8 mouse cellular contexts compared by ENCODE assay signal in the genomic region with DNA sequence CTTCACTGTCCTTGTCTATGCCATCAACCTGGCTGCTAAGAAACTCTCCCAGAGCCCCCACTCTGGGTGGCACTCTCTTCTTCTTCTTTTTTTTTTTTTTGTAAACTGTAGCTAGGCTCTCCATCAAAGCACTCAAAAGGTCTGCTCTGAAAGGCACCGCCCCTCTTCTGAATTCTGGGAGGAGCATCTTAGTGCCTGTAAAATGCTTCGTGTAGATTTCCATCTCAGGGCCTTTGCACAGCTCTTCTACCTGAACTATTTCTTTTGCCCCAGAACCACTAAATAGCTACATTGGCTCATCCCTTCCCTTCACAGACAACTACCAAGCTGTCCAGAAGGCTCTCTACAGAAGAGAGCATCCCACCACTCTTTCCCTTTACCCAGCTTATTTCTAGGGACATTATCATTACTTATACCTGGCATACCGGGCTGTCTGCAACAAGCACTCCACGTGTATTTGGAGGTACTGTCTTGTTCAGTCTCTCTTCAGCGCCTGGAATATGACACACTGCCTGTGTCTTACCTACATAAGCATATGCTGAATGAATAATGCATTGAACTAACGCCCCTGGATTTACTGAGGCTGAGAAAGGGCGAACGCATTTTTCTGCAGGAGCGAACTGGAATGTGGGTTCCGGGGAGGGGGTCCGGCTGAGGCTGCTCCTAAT. TPM values are rescaled to one million over a fixed set of nuclear protein-coding genes. Genes with fewer than 3 reads are reported as not detected.
A peak's percentile ranks its signal among the peaks of the same experiment; 100 is the strongest.
DNase-seq lines count a peak whose midpoint lies in the region; ATAC-seq and TF ChIP-seq lines count a peak whose summit lies in the region.

No protein-coding gene starts in this region.

- peak overlapping the region; percentile 65 for H3K9ac ChIP-seq in CH12.LX (ENCODE audit: insufficient read depth, low read depth)
- H3K9ac ChIP-seq in neural tube, embryonic 13.5 days: peak overlapping the region; percentile 89

- H3K4me1 ChIP-seq in CH12.LX (ENCODE audit: control insufficient read depth in 1 of 2, insufficient read depth in 2 of 2): peaks cover 0 to 23% of the 10 kb centered on the region in 2 experiments; a peak in 2 of 4 replicates
- peaks cover 8% of the 10 kb centered on the region for H3K4me1 ChIP-seq in neural tube, embryonic 13.5 days (replicated peaks)

- no peaks in the 10 kb centered on the region for H3K27me3 ChIP-seq in CH12.LX (replicated peaks)
- H3K27me3 ChIP-seq in neural tube, embryonic 13.5 days: no peaks in the 10 kb centered on the region

- no peak for TF ChIP-seq CTCF in CH12.LX (conservative IDR thresholded peaks at IDR 0.05 in 1 of 2, IDR thresholded peaks at IDR 0.05 in 1 of 2; ENCODE audit: low read depth in 2 of 2, low read length in 2 of 2)

- H3K4me2 ChIP-seq in CH12.LX (ENCODE audit: insufficient read depth, low read depth, poor library complexity, severe bottlenecking): peak overlapping the region; percentile 90
- H3K4me2 ChIP-seq in neural tube, embryonic 13.5 days: peak overlapping the region; percentile 88

- peak; percentile 30; the same call in 1 of the 2 replicates for TF ChIP-seq POLR2A in CH12.LX (IDR thresholded peaks at IDR 0.05; ENCODE audit: low read depth, low read length)

- no peak for TF ChIP-seq RAD21 in CH12.LX (IDR thresholded peaks at IDR 0.05; ENCODE audit: low read depth, low read length)

- H3K79me2 ChIP-seq in CH12.LX (replicated peaks; ENCODE audit: control insufficient read depth, extremely low read depth, insufficient read depth, poor library complexity, severe bottlenecking): peaks cover 12% of the 10 kb centered on the region

- H3K9me3 ChIP-seq in CH12.LX (replicated peaks; ENCODE audit: low read length): no peaks in the 10 kb centered on the region
- H3K9me3 ChIP-seq in neural tube, embryonic 13.5 days: no peaks in the 10 kb centered on the region

- in situ Hi-C loops in CH12.LX (cut with MboI; ENCODE audit: low pct_ligation_motif_present, low pct_unique_long_range_greater_than_20kb, low sequenced_read_pairs): no loop called here

- dilution Hi-C loops in CH12.LX (cut with MboI; ENCODE audit: extremely low pct_ligation_motif_present, extremely low pct_unique_long_range_greater_than_20kb, low sequenced_read_pairs): no loop called here

- TF ChIP-seq EP300 in CH12.LX (IDR thresholded peaks at IDR 0.05; ENCODE audit: low read length): no peak

- H3K4me3 ChIP-seq in CH12.LX (replicated peaks in 1 of 3; ENCODE audit: low read depth in 2 of 3, low read length in 2 of 3, poor library complexity in 1 of 3): peak overlapping the region; percentile 76 to 94 (median 78)
- peak overlapping the region; percentile 83 for H3K4me3 ChIP-seq in neural tube, embryonic 13.5 days

- WGBS in neural tube, embryonic 13.5 days: 3% methylated on average over 11 of the region's 11 CpGs

- peaks cover 19 to 31% of the 10 kb centered on the region in 2 experiments for H3K36me3 ChIP-seq in CH12.LX (replicated peaks in 1 of 2; ENCODE audit: control insufficient read depth in 1 of 2, insufficient read depth in 1 of 2, low read length in 1 of 2)
- H3K36me3 ChIP-seq in neural tube, embryonic 13.5 days: peaks cover 22% of the 10 kb centered on the region

- peak overlapping the region; percentile 44 for H3K27ac ChIP-seq in CH12.LX (ENCODE audit: insufficient read depth, low read depth)
- peak overlapping the region; percentile 87 for H3K27ac ChIP-seq in neural tube, embryonic 13.5 days (replicated peaks)

- ATAC-seq in frontal cortex, adult (ENCODE audit: low TSS enrichment): peak; percentile 51; the same call in 1 of the 2 replicates
- ATAC-seq in erythroblast, adult 5-6 weeks (replicated peaks; ENCODE audit: low FRiP score, poor library complexity, severe bottlenecking): peak; percentile 78
- no peak for ATAC-seq in neural tube, embryonic 13.5 days (ENCODE audit: low read depth)

- no peak for DNase-seq in frontal cortex, postnatal 36 days (ENCODE audit: low spot score in 2 of 2)
- peak; percentile 85 for DNase-seq in CH12.LX (ENCODE audit: extremely low read depth)
- DNase-seq in liver: peak; percentile 63
- DNase-seq in ovary, postnatal 36 days (ENCODE audit: low spot score): no peak
- DNase-seq in layer of hippocampus, adult 8-10 months (ENCODE audit: low spot score in 2 of 2): no peak

TF ChIP-seq in CH12.LX, 34 proteins besides CTCF, POLR2A, EP300 and RAD21 (continues in another document):
- TF ChIP-seq CHD1 (IDR thresholded peaks at IDR 0.05; ENCODE audit: low read depth, low read length): 0 out of 2 replicates have a peak, but pooled peaks have one; percentile 16
- no peak for TF ChIP-seq ELF1 (IDR thresholded peaks at IDR 0.05; ENCODE audit: low read depth, low read length)
- peak; percentile 41 for TF ChIP-seq HCFC1 (IDR thresholded peaks at IDR 0.05; ENCODE audit: low read depth, low read length)
- TF ChIP-seq MXI1 (IDR thresholded peaks at IDR 0.05; ENCODE audit: low read depth, low read length): no peak
- peak; percentile 39; the same call in 1 of the 2 replicates for TF ChIP-seq NRF1 (IDR thresholded peaks at IDR 0.05; ENCODE audit: low read depth, low read length)
- no peak for TF ChIP-seq E2F4 (IDR thresholded peaks at IDR 0.05; ENCODE audit: insufficient replicate concordance, low read depth, low read length)
- TF ChIP-seq JUND (conservative IDR thresholded peaks at IDR 0.05; ENCODE audit: low read depth, low read length): no peak
- peak; percentile 84 for TF ChIP-seq ZNF384 (IDR thresholded peaks at IDR 0.05; ENCODE audit: low read depth, low read length)
- no peak for TF ChIP-seq PAX5 (IDR thresholded peaks at IDR 0.05; ENCODE audit: low read length)
- 0 out of 2 replicates have a peak, but pooled peaks have one; percentile 11 for TF ChIP-seq IRF4 (IDR thresholded peaks at IDR 0.05; ENCODE audit: low read depth, low read length)
- TF ChIP-seq JUN (IDR thresholded peaks at IDR 0.05; ENCODE audit: insufficient read depth, low read depth, low read length): no peak
- TF ChIP-seq RCOR1 (conservative IDR thresholded peaks at IDR 0.05; ENCODE audit: low read depth, low read length): 0 out of 2 replicates have a peak, but pooled peaks have one; percentile 22
- TF ChIP-seq TBP (conservative IDR thresholded peaks at IDR 0.05; ENCODE audit: low read depth, low read length): peak; percentile 36; the same call in 1 of the 2 replicates
- no peak for TF ChIP-seq USF1 (IDR thresholded peaks at IDR 0.05; ENCODE audit: low read depth, low read length)
- peak; percentile 77; the same call in 1 of the 2 replicates for TF ChIP-seq MAX (IDR thresholded peaks at IDR 0.05; ENCODE audit: low read length)
- TF ChIP-seq NELFE (IDR thresholded peaks at IDR 0.05; ENCODE audit: low read depth, low read length): peak; percentile 63
- 0 out of 2 replicates have a peak, but pooled peaks have one; percentile 62 for TF ChIP-seq MYC (IDR thresholded peaks at IDR 0.05; ENCODE audit: low read depth, low read length)
- TF ChIP-seq SIN3A (IDR thresholded peaks at IDR 0.05; ENCODE audit: low read length): peak; percentile 74
- no peak for TF ChIP-seq ETS1 (conservative IDR thresholded peaks at IDR 0.05; ENCODE audit: low read depth, low read length)

RNA-seq across cellular contexts. Expression of gene Aarsd1, which starts 0.8 kb away (rescaled TPM):
- total RNA-seq in CH12.LX (2012; rRNA removed) (133 and 134 TPM in 2 replicates), CH12.LX (2014; rRNA removed) (78.2 and 81.5 TPM in 2 replicates)
- 84.5 and 99.8 TPM in 2 replicates for polyA plus RNA-seq in CH12.LX (2012; ENCODE audit: insufficient read length, low read depth)
- total RNA-seq in erythroblast, adult 5-6 weeks (2015; ENCODE audit: low replicate concordance): 2.9 and 5.2 TPM in 2 replicates
- total RNA-seq in erythroblast, adult 5-6 weeks (2017; ENCODE audit: low replicate concordance): 4.6 and 17.4 TPM in 2 replicates
- polyA plus RNA-seq in neural tube, embryonic 13.5 days (2015; fragmentation: Nextera tagmentation; extraction: Ambion mirVana): 79.4 and 90.0 TPM in 2 replicates
- 10 to 100 TPM; 47.6 to 54.3 (median 48.9) TPM for total RNA-seq in layer of hippocampus, adult 8-10 months (2022)

RNA-seq across cellular contexts. Expression of gene Gm27029, which starts 8.0 kb away (rescaled TPM):
- total RNA-seq in CH12.LX (2012; rRNA removed) (8.3 and 8.4 TPM in 2 replicates), CH12.LX (2014; rRNA removed) (1.7 and 2.3 TPM in 2 replicates)
- 6.2 and 8.7 TPM in 2 replicates for polyA plus RNA-seq in CH12.LX (2012; ENCODE audit: insufficient read length, low read depth)
- not detected in 2 replicates for total RNA-seq in erythroblast, adult 5-6 weeks (2015; ENCODE audit: low replicate concordance)
- total RNA-seq in erythroblast, adult 5-6 weeks (2017; ENCODE audit: low replicate concordance): not detected in 2 replicates
- 5.7 and 8.3 TPM in 2 replicates for polyA plus RNA-seq in neural tube, embryonic 13.5 days (2015; fragmentation: Nextera tagmentation; extraction: Ambion mirVana)
- total RNA-seq in layer of hippocampus, adult 8-10 months (2022): 1 to 10 TPM; 6.0 to 9.6 (median 6.5) TPM

RNA-seq across cellular contexts. Expression of gene Rundc1, which starts 8.3 kb away (rescaled TPM):
- total RNA-seq in CH12.LX (2012; rRNA removed): 10.1 and 10.7 TPM in 2 replicates
- total RNA-seq in CH12.LX (2014; rRNA removed): 6.4 and 6.8 TPM in 2 replicates
- polyA plus RNA-seq in CH12.LX (2012; ENCODE audit: insufficient read length, low read depth): 12.7 and 13.5 TPM in 2 replicates
- total RNA-seq in erythroblast, adult 5-6 weeks (2015; ENCODE audit: low replicate concordance): 2.1 and 3.3 TPM in 2 replicates
- total RNA-seq in erythroblast, adult 5-6 weeks (2017; ENCODE audit: low replicate concordance): 0.56 and 2.7 TPM in 2 replicates
- 25.5 and 28.5 TPM in 2 replicates for polyA plus RNA-seq in neural tube, embryonic 13.5 days (2015; fragmentation: Nextera tagmentation; extraction: Ambion mirVana)
- 10 to 100 TPM; 27.8 to 35.4 (median 31.9) TPM for total RNA-seq in layer of hippocampus, adult 8-10 months (2022)

RNA-seq across cellular contexts. Expression of gene Ptges3l, which starts 8.6 kb away (rescaled TPM):
- total RNA-seq in CH12.LX (2012; rRNA removed): 2.3 and 2.4 TPM in 2 replicates
- total RNA-seq in CH12.LX (2014; rRNA removed): 1.9 and 2.3 TPM in 2 replicates
- 2.2 and 3.0 TPM in 2 replicates for polyA plus RNA-seq in CH12.LX (2012; ENCODE audit: insufficient read length, low read depth)
- total RNA-seq in erythroblast, adult 5-6 weeks (2015; ENCODE audit: low replicate concordance): 2.9 TPM in 1 of 2 replicates, not detected in the other
- total RNA-seq in erythroblast, adult 5-6 weeks (2017; ENCODE audit: low replicate concordance): not detected in 2 replicates
- 3.3 and 4.3 TPM in 2 replicates for polyA plus RNA-seq in neural tube, embryonic 13.5 days (2015; fragmentation: Nextera tagmentation; extraction: Ambion mirVana)
- 1 to 10 TPM in 3 of 4 experiments, under 1 TPM in 1; 0.74 to 1.5 (median 1.3) TPM for total RNA-seq in layer of hippocampus, adult 8-10 months (2022)

RNA-seq across cellular contexts. Expression of gene Rpl27, which starts 25.5 kb away (rescaled TPM):
- total RNA-seq in CH12.LX (2012; rRNA removed) (3,039 and 3,055 TPM in 2 replicates), CH12.LX (2014; rRNA removed) (5,415 and 5,728 TPM in 2 replicates)
- polyA plus RNA-seq in CH12.LX (2012; ENCODE audit: insufficient read length, low read depth): 881 and 909 TPM in 2 replicates
- total RNA-seq in erythroblast, adult 5-6 weeks (2015; ENCODE audit: low replicate concordance): 108 and 182 TPM in 2 replicates
- 176 and 239 TPM in 2 replicates for total RNA-seq in erythroblast, adult 5-6 weeks (2017; ENCODE audit: low replicate concordance)
- 303 and 315 TPM in 2 replicates for polyA plus RNA-seq in neural tube, embryonic 13.5 days (2015; fragmentation: Nextera tagmentation; extraction: Ambion mirVana)
- 10 to 100 TPM; 23.9 to 46.8 (median 33.8) TPM for total RNA-seq in layer of hippocampus, adult 8-10 months (2022)

Comparison
In these comparisons a context has a peak if more than half of its experiments do, and no peak if none do; other contexts are left out.
1. DNase-seq: peak in CH12.LX (single experiment) and liver (single experiment); none in frontal cortex, postnatal 36 days (0 of 2), ovary, postnatal 36 days (single experiment) and layer of hippocampus, adult 8-10 months (0 of 2).